Mouse (Mus musculus): ENCODE data around the gene Kirrel2. TPM values are rescaled to one million over a fixed set of nuclear protein-coding genes. Genes with fewer than 3 reads are reported as not detected.

The Kirrel2 gene
- polyA plus RNA-seq, 1 experiment = 0.15 TPM

- H3K27me3 ChIP-seq (ENCODE audit: control insufficient read depth, insufficient read depth, low read length) = no peaks in the 10 kb centered on the region
- no peaks in the 10 kb centered on the region for H3K36me3 ChIP-seq (ENCODE audit: control insufficient read depth, insufficient read depth, low read length)
- no peak within 1 kb of the TSS; the same call in 1 of the 2 replicates for H3K4me3 ChIP-seq (ENCODE audit: control insufficient read depth, insufficient read depth, low read length)
- TF ChIP-seq POLR2A (IDR thresholded peaks at IDR 0.05; ENCODE audit: control insufficient read depth, extremely low read depth, insufficient read depth, low read length, poor library complexity) (no peak), CTCF (IDR thresholded peaks at IDR 0.05; ENCODE audit: borderline replicate concordance, control insufficient read depth, extremely low read depth, insufficient read depth, low read length, poor library complexity) (no peak)
- no peak within 1 kb of the TSS for H3K27ac ChIP-seq (ENCODE audit: control insufficient read depth, insufficient read depth, low read length)
- DNase-seq = no peak
- H3K4me1 ChIP-seq (replicated peaks; ENCODE audit: control insufficient read depth, insufficient read depth, low read length) = peaks cover 54% of the 10 kb centered on the region
- 60% methylated on average over 5 of the region's 5 CpGs for WGBS
These were observed 43.9 kb downstream of the Kirrel2 start, which contains the start of gene Tyrobp for GRCm38 (mm10) chr7:30413596-30413995. Tyrobp (plus strand) TSS chr7:30413760.

GRCm38 (mm10) chr7:30412735-30413147, 44.7 kb downstream of the Kirrel2 start:
- H3K4me3 ChIP-seq (ENCODE audit: control insufficient read depth, insufficient read depth, low read length) = no peak overlapping the region
- H3K27me3 ChIP-seq (ENCODE audit: control insufficient read depth, insufficient read depth, low read length) = no peaks in the 10 kb centered on the region
- WGBS = 9% methylated on average over 4 of the region's 4 CpGs
- peak; percentile 46 for DNase-seq
- TF ChIP-seq CTCF (IDR thresholded peaks at IDR 0.05; ENCODE audit: borderline replicate concordance, control insufficient read depth, extremely low read depth, insufficient read depth, low read length, poor library complexity) (no peak), POLR2A (IDR thresholded peaks at IDR 0.05; ENCODE audit: control insufficient read depth, extremely low read depth, insufficient read depth, low read length, poor library complexity) (no peak)
- H3K4me1 ChIP-seq (replicated peaks; ENCODE audit: control insufficient read depth, insufficient read depth, low read length) = peaks cover 46% of the 10 kb centered on the region
- H3K36me3 ChIP-seq (ENCODE audit: control insufficient read depth, insufficient read depth, low read length) = no peaks in the 10 kb centered on the region
- no peak overlapping the region for H3K27ac ChIP-seq (ENCODE audit: control insufficient read depth, insufficient read depth, low read length)

- Histone ChIP-seq H3K4me1 (replicated peaks; ENCODE audit: control insufficient read depth, insufficient read depth, low read length) (peaks cover 35% of the 10 kb centered on the region), H3K27me3 (ENCODE audit: control insufficient read depth, insufficient read depth, low read length) (no peaks in the 10 kb centered on the region), H3K4me3 (ENCODE audit: control insufficient read depth, insufficient read depth, low read length) (no peak overlapping the region), H3K36me3 (ENCODE audit: control insufficient read depth, insufficient read depth, low read length) (no peaks in the 10 kb centered on the region), H3K27ac (ENCODE audit: control insufficient read depth, insufficient read depth, low read length) (no peak overlapping the region)
- TF ChIP-seq CTCF (IDR thresholded peaks at IDR 0.05; ENCODE audit: borderline replicate concordance, control insufficient read depth, extremely low read depth, insufficient read depth, low read length, poor library complexity) = no peak
- TF ChIP-seq POLR2A (IDR thresholded peaks at IDR 0.05; ENCODE audit: control insufficient read depth, extremely low read depth, insufficient read depth, low read length, poor library complexity) = no peak
- WGBS = 61% methylated on average over 3 of the region's 3 CpGs
- DNase-seq = no peak
These were observed 46.5 kb downstream of the Kirrel2 start for GRCm38 (mm10) chr7:30411023-30411422.

DNA sequence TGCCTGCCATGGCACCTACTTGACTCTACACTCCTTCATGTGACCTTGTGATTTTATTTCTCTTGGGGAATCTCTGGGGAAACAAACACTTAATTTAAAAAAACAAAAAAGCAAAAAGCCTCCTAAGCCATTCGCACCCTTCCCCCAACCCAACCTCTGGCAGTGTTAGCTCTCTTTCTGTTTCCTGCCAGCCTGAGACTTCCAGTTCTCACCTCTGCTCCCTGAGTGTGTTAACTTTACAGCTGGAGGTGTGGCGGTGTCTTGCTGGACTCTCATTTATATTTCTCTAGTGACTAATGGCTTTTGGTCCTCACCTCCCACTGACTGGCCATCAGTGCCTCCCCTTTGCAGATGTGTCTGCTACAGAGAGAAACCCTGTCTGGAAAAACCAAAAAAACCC, 47.7 kb downstream of the Kirrel2 start:
- 29% methylated on average over 2 of the region's 2 CpGs for WGBS
- Histone ChIP-seq H3K27me3 (ENCODE audit: control insufficient read depth, insufficient read depth, low read length) (no peaks in the 10 kb centered on the region), H3K4me3 (ENCODE audit: control insufficient read depth, insufficient read depth, low read length) (no peak overlapping the region), H3K27ac (ENCODE audit: control insufficient read depth, insufficient read depth, low read length) (0 out of 2 replicates have a peak overlapping the region, but pooled peaks have one; percentile 37), H3K4me1 (replicated peaks; ENCODE audit: control insufficient read depth, insufficient read depth, low read length) (peaks cover 35% of the 10 kb centered on the region), H3K36me3 (ENCODE audit: control insufficient read depth, insufficient read depth, low read length) (no peaks in the 10 kb centered on the region)
- TF ChIP-seq CTCF (IDR thresholded peaks at IDR 0.05; ENCODE audit: borderline replicate concordance, control insufficient read depth, extremely low read depth, insufficient read depth, low read length, poor library complexity) (no peak), POLR2A (IDR thresholded peaks at IDR 0.05; ENCODE audit: control insufficient read depth, extremely low read depth, insufficient read depth, low read length, poor library complexity) (no peak)
- DNase-seq = peak; percentile 37

- 96% methylated on average over 3 of the region's 3 CpGs for WGBS
- H3K27ac ChIP-seq (ENCODE audit: control insufficient read depth, insufficient read depth, low read length) = no peak overlapping the region
- no peak for DNase-seq
- no peak for TF ChIP-seq CTCF (IDR thresholded peaks at IDR 0.05; ENCODE audit: borderline replicate concordance, control insufficient read depth, extremely low read depth, insufficient read depth, low read length, poor library complexity)
- no peak for TF ChIP-seq POLR2A (IDR thresholded peaks at IDR 0.05; ENCODE audit: control insufficient read depth, extremely low read depth, insufficient read depth, low read length, poor library complexity)
- peaks cover 34% of the 10 kb centered on the region for H3K4me1 ChIP-seq (replicated peaks; ENCODE audit: control insufficient read depth, insufficient read depth, low read length)
- H3K4me3 ChIP-seq (ENCODE audit: control insufficient read depth, insufficient read depth, low read length) = no peak overlapping the region
- H3K27me3 ChIP-seq (ENCODE audit: control insufficient read depth, insufficient read depth, low read length) = no peaks in the 10 kb centered on the region
- no peaks in the 10 kb centered on the region for H3K36me3 ChIP-seq (ENCODE audit: control insufficient read depth, insufficient read depth, low read length)
These were observed 48.9 kb downstream of the Kirrel2 start for GRCm38 (mm10) chr7:30408639-30409038.

GRCm38 (mm10) chr7:30402343-30402742, 55.1 kb downstream of the Kirrel2 start:
- no peak overlapping the region for H3K4me3 ChIP-seq (ENCODE audit: control insufficient read depth, insufficient read depth, low read length)
- DNase-seq = no peak
- H3K4me1 ChIP-seq (replicated peaks; ENCODE audit: control insufficient read depth, insufficient read depth, low read length) = peaks cover 3% of the 10 kb centered on the region
- TF ChIP-seq CTCF (IDR thresholded peaks at IDR 0.05; ENCODE audit: borderline replicate concordance, control insufficient read depth, extremely low read depth, insufficient read depth, low read length, poor library complexity) = no peak
- no peak for TF ChIP-seq POLR2A (IDR thresholded peaks at IDR 0.05; ENCODE audit: control insufficient read depth, extremely low read depth, insufficient read depth, low read length, poor library complexity)
- no peak overlapping the region for H3K27ac ChIP-seq (ENCODE audit: control insufficient read depth, insufficient read depth, low read length)
- WGBS = 22% methylated on average over 4 of the region's 4 CpGs
- H3K27me3 ChIP-seq (ENCODE audit: control insufficient read depth, insufficient read depth, low read length) = no peaks in the 10 kb centered on the region
- H3K36me3 ChIP-seq (ENCODE audit: control insufficient read depth, insufficient read depth, low read length) = no peaks in the 10 kb centered on the region

DNA sequence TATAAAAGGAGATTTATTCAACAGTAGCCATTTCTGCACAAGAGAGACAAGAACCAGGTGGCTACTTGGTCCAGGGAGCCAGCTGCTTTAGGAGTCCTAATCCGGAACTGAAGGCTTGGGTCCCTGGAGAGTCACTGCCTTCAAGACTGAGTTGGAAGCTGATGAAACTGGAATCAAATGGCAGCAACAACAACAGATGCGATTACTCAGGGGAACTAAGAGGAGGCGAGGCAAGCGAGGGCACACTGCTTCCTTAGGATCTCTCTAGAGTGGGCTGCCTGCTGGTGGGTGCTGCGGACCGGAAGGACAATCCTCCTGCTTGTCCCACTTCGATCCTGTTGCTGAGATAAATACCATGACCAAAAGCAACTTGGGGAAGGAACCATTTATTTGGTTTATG, 57.8 kb downstream of the Kirrel2 start:
- Histone ChIP-seq H3K4me3 (ENCODE audit: control insufficient read depth, insufficient read depth, low read length) (no peak overlapping the region), H3K4me1 (replicated peaks; ENCODE audit: control insufficient read depth, insufficient read depth, low read length) (peaks cover 3% of the 10 kb centered on the region), H3K27me3 (ENCODE audit: control insufficient read depth, insufficient read depth, low read length) (no peaks in the 10 kb centered on the region), H3K27ac (ENCODE audit: control insufficient read depth, insufficient read depth, low read length) (no peak overlapping the region), H3K36me3 (ENCODE audit: control insufficient read depth, insufficient read depth, low read length) (no peaks in the 10 kb centered on the region)
- DNase-seq = no peak
- WGBS = 92% methylated on average over 7 of the region's 7 CpGs
- TF ChIP-seq POLR2A (IDR thresholded peaks at IDR 0.05; ENCODE audit: control insufficient read depth, extremely low read depth, insufficient read depth, low read length, poor library complexity) (no peak), CTCF (IDR thresholded peaks at IDR 0.05; ENCODE audit: borderline replicate concordance, control insufficient read depth, extremely low read depth, insufficient read depth, low read length, poor library complexity) (no peak)

Other genes with a start within 250 kb of the Kirrel2 start
- gene Polr2i, start 225.7 kb downstream of the Kirrel2 start, polyA plus RNA-seq (2012; rRNA removed) = 131 and 157 TPM in 2 replicates
- 42.4 and 47.1 TPM in 2 replicates for gene Tbcb, start 225.4 kb downstream of the Kirrel2 start, polyA plus RNA-seq (2012; rRNA removed)
- gene Ovol3, start 222.0 kb downstream of the Kirrel2 start, polyA plus RNA-seq (2012; rRNA removed) = 0.66 and 1.4 TPM in 2 replicates
- 0.17 and 0.26 TPM in 2 replicates for gene Thap8, start 177.6 kb downstream of the Kirrel2 start, polyA plus RNA-seq (2012; rRNA removed)
- gene Wdr62, start 177.3 kb downstream of the Kirrel2 start, polyA plus RNA-seq (2012; rRNA removed) = 54.1 and 66.9 TPM in 2 replicates
- gene Clip3, start 166.0 kb downstream of the Kirrel2 start, polyA plus RNA-seq (2012; rRNA removed) = 2.9 and 3.3 TPM in 2 replicates
- gene Alkbh6, start 149.0 kb downstream of the Kirrel2 start, polyA plus RNA-seq (2012; rRNA removed) = 159 and 192 TPM in 2 replicates
- gene Syne4, start 142.9 kb downstream of the Kirrel2 start, polyA plus RNA-seq (2012; rRNA removed) = 15.4 and 16.8 TPM in 2 replicates
- 0.74 and 0.93 TPM in 2 replicates for gene E130208F15Rik, start 135.9 kb downstream of the Kirrel2 start, polyA plus RNA-seq (2012; rRNA removed)
- 26.9 and 31.7 TPM in 2 replicates for gene Sdhaf1, start 133.8 kb downstream of the Kirrel2 start, polyA plus RNA-seq (2012; rRNA removed)
- gene Lrfn3, start 94.9 kb downstream of the Kirrel2 start, polyA plus RNA-seq (2012; rRNA removed) = 0.78 and 1.1 TPM in 2 replicates
- 273 and 417 TPM in 2 replicates for gene Tyrobp, start 43.9 kb downstream of the Kirrel2 start, polyA plus RNA-seq (2012; rRNA removed)
- 212 and 279 TPM in 2 replicates for gene Hcst, start 37.8 kb downstream of the Kirrel2 start, polyA plus RNA-seq (2012; rRNA removed)
- 72.8 and 77.4 TPM in 2 replicates for gene Nfkbid, start 36.0 kb downstream of the Kirrel2 start, polyA plus RNA-seq (2012; rRNA removed)
- 5.9 and 6.0 TPM in 2 replicates for gene Aplp1, start 12.2 kb downstream of the Kirrel2 start, polyA plus RNA-seq (2012; rRNA removed)
- gene Nphs1, start 625 bp upstream of the Kirrel2 start, polyA plus RNA-seq (2012; rRNA removed) = 0.19 and 0.38 TPM in 2 replicates
- 0.13 and 0.62 TPM in 2 replicates for gene Prodh2, start 35.9 kb upstream of the Kirrel2 start, polyA plus RNA-seq (2012; rRNA removed)
- 156 and 176 TPM in 2 replicates for gene Arhgap33, start 77.4 kb upstream of the Kirrel2 start, polyA plus RNA-seq (2012; rRNA removed)
- gene Hspb6, start 94.5 kb upstream of the Kirrel2 start, polyA plus RNA-seq (2012; rRNA removed) = 30.0 and 89.6 TPM in 2 replicates
- gene Proser3, start 94.6 kb upstream of the Kirrel2 start, polyA plus RNA-seq (2012; rRNA removed) = 36.1 and 36.3 TPM in 2 replicates
- 73.0 and 78.6 TPM in 2 replicates for gene Lin37, start 102.1 kb upstream of the Kirrel2 start, polyA plus RNA-seq (2012; rRNA removed)
- gene U2af1l4, start 105.6 kb upstream of the Kirrel2 start, polyA plus RNA-seq (2012; rRNA removed) = 81.5 and 84.2 TPM in 2 replicates
- 7.3 and 8.8 TPM in 2 replicates for gene Gm49396, start 105.7 kb upstream of the Kirrel2 start, polyA plus RNA-seq (2012; rRNA removed)
- 130 and 176 TPM in 2 replicates for gene Psenen, start 105.9 kb upstream of the Kirrel2 start, polyA plus RNA-seq (2012; rRNA removed)
- gene Igflr1, start 107.7 kb upstream of the Kirrel2 start, polyA plus RNA-seq (2012; rRNA removed) = 26.1 and 31.7 TPM in 2 replicates
- gene Kmt2b, start 131.0 kb upstream of the Kirrel2 start, polyA plus RNA-seq (2012; rRNA removed) = 161 and 171 TPM in 2 replicates
- gene Zbtb32, start 141.2 kb upstream of the Kirrel2 start, polyA plus RNA-seq (2012; rRNA removed) = 1.9 and 3.2 TPM in 2 replicates
- gene Upk1a, start 155.2 kb upstream of the Kirrel2 start, polyA plus RNA-seq (2012; rRNA removed) = 4.5 and 7.5 TPM in 2 replicates
- gene Cox6b1, start 168.5 kb upstream of the Kirrel2 start, polyA plus RNA-seq (2012; rRNA removed) = 283 and 388 TPM in 2 replicates
- 0.13 TPM in 1 of 2 replicates, not detected in the other for gene Etv2, start 178.2 kb upstream of the Kirrel2 start, polyA plus RNA-seq (2012; rRNA removed)
- gene Rbm42, start 192.6 kb upstream of the Kirrel2 start, polyA plus RNA-seq (2012; rRNA removed) = 117 and 129 TPM in 2 replicates
- 41.2 and 47.7 TPM in 2 replicates for gene Haus5, start 207.3 kb upstream of the Kirrel2 start, polyA plus RNA-seq (2012; rRNA removed)
- not detected in 2 replicates for gene Pmis2, start 213.9 kb upstream of the Kirrel2 start, polyA plus RNA-seq (2012; rRNA removed)
- 0.28 and 0.82 TPM in 2 replicates for gene 2200002J24Rik, start 241.2 kb upstream of the Kirrel2 start, polyA plus RNA-seq (2012; rRNA removed)